Mouse (Mus musculus): ENCODE data around the gene Sel1l2.
"Not testable (repeated sequence)": the region's sequence is repeated elsewhere in the genome, so short reads cannot be mapped to it uniquely, and the experiment has no call there.

Sel1l2 gene

DNA sequence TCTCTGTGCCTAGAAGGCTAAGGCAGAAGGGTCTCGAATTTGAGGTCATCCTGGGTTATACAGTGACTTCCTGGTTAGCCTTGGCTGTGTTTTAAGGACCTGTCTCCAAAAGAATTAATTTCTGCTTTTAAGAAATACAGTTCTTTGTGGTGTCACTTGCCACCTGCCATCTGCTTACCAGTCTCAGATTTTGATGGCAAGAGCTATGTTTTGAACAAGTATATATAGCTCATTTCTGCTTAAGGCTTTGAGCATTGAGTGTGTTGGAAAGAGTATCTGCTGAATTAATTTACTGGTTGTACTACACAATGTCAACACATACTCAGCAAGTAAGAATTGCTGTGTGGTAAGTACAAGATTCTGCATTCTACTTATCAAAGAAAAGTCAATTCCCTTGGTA, 159.2 kb downstream of the Sel1l2 start:
- in situ Hi-C loops (cut with MboI; ENCODE audit: low pct_unique_long_range_greater_than_20kb in 1 of 2, low sequenced_read_pairs in 2 of 2, unreplicated experiment in 1 of 2), result no loop called here

DNA sequence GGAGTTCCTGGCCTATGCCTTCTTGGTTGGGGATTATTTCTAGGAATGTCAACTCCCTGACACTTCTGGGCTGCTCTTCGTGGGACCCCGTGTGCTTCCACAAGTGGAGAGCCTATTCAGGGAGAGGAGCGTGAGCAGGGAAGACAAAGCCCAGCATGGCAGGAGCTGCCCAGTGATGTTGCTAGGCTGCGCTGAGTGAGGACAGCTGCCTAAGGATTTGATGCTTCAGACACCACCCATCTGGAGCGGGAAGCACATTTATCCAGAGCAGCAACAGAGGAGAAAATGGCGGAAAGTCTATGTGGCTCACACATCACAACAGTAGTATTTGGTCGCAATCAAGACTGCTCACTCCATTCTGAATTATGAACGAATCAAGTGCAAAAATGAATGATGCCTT, 169.2 kb downstream of the Sel1l2 start:
- in situ Hi-C loops (cut with MboI; ENCODE audit: low pct_unique_long_range_greater_than_20kb in 1 of 2, low sequenced_read_pairs in 2 of 2, unreplicated experiment in 1 of 2), result no loop called here

DNA sequence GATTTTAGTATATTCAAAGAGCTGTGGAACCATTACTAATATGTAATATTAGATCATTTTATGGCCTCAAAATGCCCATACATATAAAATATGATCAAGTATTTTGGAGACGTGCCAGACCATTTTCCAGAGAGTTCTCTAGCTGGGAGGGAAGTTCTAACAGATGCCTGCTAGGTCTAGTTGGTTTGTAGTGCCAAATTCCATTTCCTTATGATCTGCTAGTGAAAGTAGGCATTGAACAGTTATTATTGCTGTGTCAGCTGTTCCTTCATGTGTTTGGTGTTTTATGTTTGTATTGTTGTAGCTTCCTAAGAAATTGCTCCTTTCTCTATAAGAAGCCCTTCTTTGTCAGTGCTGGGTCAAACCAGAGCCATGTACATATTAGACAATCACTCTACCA, 173.5 kb downstream of the Sel1l2 start:
- in situ Hi-C loops (cut with MboI; ENCODE audit: low pct_unique_long_range_greater_than_20kb in 1 of 2, low sequenced_read_pairs in 2 of 2, unreplicated experiment in 1 of 2), result no loop called here

DNA sequence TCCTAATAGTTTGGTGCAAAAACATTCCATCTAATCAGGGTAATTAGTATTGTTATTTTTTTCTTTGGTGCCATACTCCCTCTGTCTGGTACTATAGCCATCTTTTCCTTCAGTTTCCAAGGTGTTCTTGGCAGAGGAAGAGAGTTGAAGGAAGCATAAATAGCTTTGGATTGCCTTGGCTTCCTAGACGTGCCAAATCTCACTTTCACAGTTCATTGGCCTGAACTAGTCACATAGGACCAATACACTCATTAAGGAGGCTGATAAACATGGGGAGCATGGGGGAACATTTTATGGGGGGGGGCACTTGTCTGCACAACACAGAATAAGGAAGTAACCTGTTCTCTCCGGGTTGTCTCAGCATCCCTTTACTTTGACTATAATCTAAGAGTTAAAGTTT, 174.1 kb downstream of the Sel1l2 start:
- in situ Hi-C loops (cut with MboI; ENCODE audit: low pct_unique_long_range_greater_than_20kb in 1 of 2, low sequenced_read_pairs in 2 of 2, unreplicated experiment in 1 of 2), result no loop called here

DNA sequence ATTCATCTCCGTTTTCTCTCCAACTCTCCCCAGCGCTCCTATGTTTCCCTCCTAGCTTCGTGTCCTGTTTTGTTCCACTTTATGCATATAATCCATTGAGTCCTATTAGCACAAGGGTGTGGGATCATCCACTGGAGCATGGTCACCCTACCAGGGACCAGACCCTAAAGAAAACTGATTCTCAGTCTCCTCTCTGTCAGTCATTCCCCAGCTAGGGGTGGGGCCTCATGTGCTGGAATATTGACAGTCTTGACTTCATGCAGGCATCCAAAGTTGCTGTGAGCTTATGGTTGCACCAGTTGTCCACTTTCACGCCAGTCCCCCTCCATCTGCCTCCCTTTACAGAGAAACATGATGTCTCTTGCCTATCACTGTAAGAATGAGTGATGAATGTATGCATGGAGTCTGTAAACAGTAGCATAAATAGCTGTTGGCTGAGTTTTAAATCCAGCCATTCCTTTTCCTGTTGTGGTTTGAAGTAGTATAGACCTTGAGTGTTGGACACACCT, 174.9 kb downstream of the Sel1l2 start:
- in situ Hi-C loops (cut with MboI; ENCODE audit: low pct_unique_long_range_greater_than_20kb in 1 of 2, low sequenced_read_pairs in 2 of 2, unreplicated experiment in 1 of 2), result no loop called here

DNA sequence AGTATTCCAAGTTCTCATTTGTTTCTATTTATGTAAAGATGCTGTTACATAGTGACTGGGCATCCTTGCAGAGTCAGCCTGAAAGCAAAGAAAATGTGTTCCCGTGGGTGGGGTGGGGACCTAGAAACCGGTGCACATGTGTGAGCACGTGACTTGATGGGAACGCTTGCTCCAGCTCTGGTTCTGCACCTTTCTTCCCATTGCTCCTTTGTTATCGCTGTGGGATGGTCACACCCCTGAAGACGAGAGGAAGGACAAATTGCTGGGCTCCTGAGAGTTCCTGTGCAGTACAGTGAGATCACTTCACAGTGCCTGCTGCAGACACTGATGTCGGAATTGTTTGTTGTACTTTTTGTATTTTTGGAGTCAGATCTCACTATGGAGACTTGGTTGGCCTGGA, 185.8 kb downstream of the Sel1l2 start:
- in situ Hi-C loops (cut with MboI; ENCODE audit: low pct_unique_long_range_greater_than_20kb in 1 of 2, low sequenced_read_pairs in 2 of 2, unreplicated experiment in 1 of 2), result no loop called here

DNA sequence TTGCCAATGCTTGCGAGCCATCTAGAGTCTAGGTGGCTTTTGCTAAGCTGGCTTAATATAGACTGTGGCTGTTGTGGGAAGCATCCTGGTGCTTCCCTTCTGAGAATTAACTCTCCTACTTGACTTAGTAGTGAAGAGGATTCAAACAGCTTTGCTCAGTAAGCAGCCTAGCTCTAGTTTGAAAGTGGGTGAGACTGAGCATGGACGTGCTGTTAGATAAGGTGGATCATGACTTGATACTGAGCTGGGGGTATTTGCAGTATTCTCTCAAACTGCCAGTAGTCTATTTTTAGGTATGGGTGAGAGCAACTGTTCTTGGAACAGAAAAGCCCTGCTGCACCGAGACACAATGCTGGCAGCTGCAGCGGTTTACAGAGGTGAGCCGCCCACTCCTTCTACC, 186.9 kb downstream of the Sel1l2 start:
- in situ Hi-C loops (cut with MboI; ENCODE audit: low pct_unique_long_range_greater_than_20kb in 1 of 2, low sequenced_read_pairs in 2 of 2, unreplicated experiment in 1 of 2), result no loop called here

DNA sequence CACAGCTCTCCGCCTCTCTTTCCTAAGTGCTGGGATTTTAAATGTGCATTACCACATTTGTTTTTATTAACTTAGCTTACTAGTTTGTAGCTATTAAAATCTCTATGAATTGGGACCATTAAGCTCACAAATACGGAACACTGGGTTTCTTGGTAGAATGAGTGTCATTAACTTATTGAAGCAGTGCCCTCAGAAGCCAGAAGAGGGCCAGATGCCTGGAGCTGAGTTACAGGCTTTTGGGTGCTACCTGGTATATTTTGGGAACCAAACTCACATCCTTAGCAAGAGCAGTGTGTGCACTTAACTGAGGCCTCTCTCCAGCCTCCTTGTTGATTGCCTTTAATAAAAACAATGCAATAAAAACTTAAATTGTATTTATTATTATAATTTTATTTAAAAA, 188.8 kb downstream of the Sel1l2 start:
- in situ Hi-C loops (cut with MboI; ENCODE audit: low pct_unique_long_range_greater_than_20kb in 1 of 2, low sequenced_read_pairs in 2 of 2, unreplicated experiment in 1 of 2), result no loop called here

DNA sequence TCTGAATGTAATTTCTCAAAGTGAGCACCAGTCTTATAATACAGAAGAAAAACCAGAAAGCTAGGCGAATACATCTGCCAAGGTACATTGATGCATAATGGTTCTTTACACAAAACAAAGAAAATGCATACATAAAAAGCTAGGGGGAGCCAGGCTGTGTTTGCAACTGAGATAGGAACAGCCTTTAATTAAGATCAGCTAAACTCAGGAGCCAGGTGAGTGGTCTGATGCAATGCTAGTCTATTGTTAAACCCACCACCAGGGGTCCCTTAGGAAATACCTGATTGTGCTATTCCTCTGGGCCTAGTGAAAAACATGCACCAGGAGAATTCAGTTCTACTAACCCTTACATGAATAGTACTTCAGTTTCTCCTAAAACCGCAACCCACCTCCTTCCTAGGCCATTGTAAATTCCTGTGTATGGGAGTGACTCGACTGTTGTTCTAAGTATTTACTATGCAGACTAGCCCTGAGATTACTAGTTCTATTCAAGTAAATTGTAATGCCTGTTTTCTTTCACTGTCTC, 203.8 kb downstream of the Sel1l2 start:
- in situ Hi-C loops (cut with MboI; ENCODE audit: low pct_unique_long_range_greater_than_20kb in 1 of 2, low sequenced_read_pairs in 2 of 2, unreplicated experiment in 1 of 2), result not testable (repeated sequence)

Data from mouse embryonic stem cell (cell line).